Mouse (Mus musculus) E14TG2a.4 (cell line): ENCODE results near the gene Cux1.

Experiments used
- CTCF ChIP-seq: conservative IDR thresholded peaks from 2 replicates; pipeline ENCODE4 v1.5.1; 2014; ENCODE audit warnings: low read length
- NANOG ChIP-seq: IDR thresholded peaks from 2 replicates; pipeline ENCODE4 v1.6.1; 2014; ENCODE audit warnings: borderline replicate concordance, low read length, mixed read lengths
- POU5F1 ChIP-seq: IDR thresholded peaks from 2 replicates; pipeline ENCODE4 v1.6.1; 2014; ENCODE audit warnings: low read length, borderline replicate concordance

DNA sequence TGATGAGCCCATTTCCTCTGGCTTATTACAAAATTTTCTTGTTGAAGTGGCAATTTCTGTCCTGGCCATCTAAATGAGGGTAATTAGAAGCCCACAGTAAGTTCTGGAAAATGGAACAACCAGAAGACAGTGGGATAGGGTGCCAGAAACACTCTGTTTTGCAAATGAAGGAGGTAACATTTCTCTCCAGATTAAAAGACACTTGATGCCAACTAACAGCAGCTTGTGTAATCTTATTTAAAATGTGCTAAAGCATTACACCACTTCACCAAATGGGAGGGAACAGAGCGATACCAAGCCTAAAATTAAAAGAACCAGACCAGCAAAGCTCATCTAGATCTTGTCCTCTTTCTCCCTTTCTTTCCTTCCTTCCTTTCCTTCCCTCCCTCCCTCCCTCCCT, 61.0 kb downstream of the Cux1 start:
- TF ChIP-seq CTCF (no peak), NANOG (no peak), POU5F1 (no peak)
